Mouse (Mus musculus): ENCODE results near the gene Tjp1.

The Tjp1 gene

GRCm38 (mm10) chr7:65527071-65528007 lies at the start of gene Tjp1:
Tjp1 (minus strand) TSS chr7:65527781.
- peak; percentile 41 for DNase-seq

GRCm38 (mm10) chr7:65577118-65577517 lies 49.5 kb upstream of the Tjp1 start:
- DNase-seq, result peak; percentile 9

GRCm38 (mm10) chr7:65572731-65573130 lies 45.1 kb upstream of the Tjp1 start:
- peak; percentile 15 for DNase-seq

- DNase-seq, result peak; percentile 76
These were observed 43.1 kb upstream of the Tjp1 start for GRCm38 (mm10) chr7:65570691-65571090.

- no peak for DNase-seq
These were observed 28.4 kb upstream of the Tjp1 start for GRCm38 (mm10) chr7:65555996-65556395.

- no peak for DNase-seq
These were observed 18.2 kb upstream of the Tjp1 start for GRCm38 (mm10) chr7:65545741-65546140.

- no peak for DNase-seq
These were observed 5.1 kb upstream of the Tjp1 start for GRCm38 (mm10) chr7:65532689-65533088.

GRCm38 (mm10) chr7:65523116-65523515 lies 4.5 kb downstream of the Tjp1 start:
- DNase-seq, result no peak

- no peak for DNase-seq
These were observed 5.1 kb downstream of the Tjp1 start for GRCm38 (mm10) chr7:65522490-65522889.

- DNase-seq, result no peak
These were observed 7.0 kb downstream of the Tjp1 start for GRCm38 (mm10) chr7:65520622-65521021.

GRCm38 (mm10) chr7:65519788-65520563 lies 7.6 kb downstream of the Tjp1 start:
- DNase-seq, result no peak

GRCm38 (mm10) chr7:65516903-65517302 lies 10.7 kb downstream of the Tjp1 start:
- DNase-seq, result no peak

GRCm38 (mm10) chr7:65513451-65514179 lies 14.0 kb downstream of the Tjp1 start:
- DNase-seq, result no peak

- DNase-seq, result peak; percentile 61
These were observed 18.2 kb downstream of the Tjp1 start for GRCm38 (mm10) chr7:65509357-65509756.

GRCm38 (mm10) chr7:65507341-65507740 lies 20.2 kb downstream of the Tjp1 start:
- DNase-seq, result no peak

GRCm38 (mm10) chr7:65502486-65503322 lies 24.9 kb downstream of the Tjp1 start:
- DNase-seq, result no peak

- DNase-seq, result peak; percentile 55
These were observed 26.8 kb downstream of the Tjp1 start for GRCm38 (mm10) chr7:65500746-65501145.

- DNase-seq, result peak; percentile 58
These were observed 29.6 kb downstream of the Tjp1 start for GRCm38 (mm10) chr7:65497733-65498583.

- no peak for DNase-seq
These were observed 37.1 kb downstream of the Tjp1 start for GRCm38 (mm10) chr7:65490526-65490925.

GRCm38 (mm10) chr7:65489742-65490141 lies 37.8 kb downstream of the Tjp1 start:
- DNase-seq, result no peak

GRCm38 (mm10) chr7:65489195-65489594 lies 38.4 kb downstream of the Tjp1 start:
- no peak for DNase-seq

Data from layer of hippocampus, adult 9-11 months (tissue).